Mouse (Mus musculus) liver, adult (tissue): ENCODE measurements at regions not wholly inside any gene's neighbourhood (a gene's known extent, or its start where the extent isn't known, plus 50 kb on each side); places are given as distances from the start of the nearest gene placed in this dataset.

Source experiments
- GATA4 ChIP-seq: IDR thresholded peaks from 2 replicates; pipeline ENCODE4 v1.6.1; 2014; ENCODE audit warnings: mild to moderate bottlenecking, low read length; ENCODE audit not compliant: insufficient replicate concordance

DNA sequence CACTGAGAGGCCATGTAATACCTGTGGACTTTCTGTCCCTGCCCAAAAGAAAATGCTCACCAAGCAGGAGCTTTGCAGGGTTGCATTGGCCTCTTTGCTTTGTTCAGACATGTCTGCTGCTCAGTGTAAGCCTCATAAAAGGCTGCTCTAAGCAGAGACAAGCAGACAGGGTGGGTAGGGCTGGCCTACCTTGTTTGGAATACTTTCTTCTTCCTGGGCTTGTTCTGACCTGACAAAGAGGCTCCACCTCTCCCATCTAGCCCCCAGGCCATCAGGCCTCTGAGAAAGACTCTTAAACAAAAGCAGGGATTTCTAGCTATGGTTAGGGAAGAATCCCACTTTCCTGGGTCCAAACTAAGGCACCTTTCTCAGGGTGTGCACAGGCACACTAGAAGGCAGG is 138.2 kb upstream of the Camk1g start:
- TF ChIP-seq GATA4, result no peak

DNA sequence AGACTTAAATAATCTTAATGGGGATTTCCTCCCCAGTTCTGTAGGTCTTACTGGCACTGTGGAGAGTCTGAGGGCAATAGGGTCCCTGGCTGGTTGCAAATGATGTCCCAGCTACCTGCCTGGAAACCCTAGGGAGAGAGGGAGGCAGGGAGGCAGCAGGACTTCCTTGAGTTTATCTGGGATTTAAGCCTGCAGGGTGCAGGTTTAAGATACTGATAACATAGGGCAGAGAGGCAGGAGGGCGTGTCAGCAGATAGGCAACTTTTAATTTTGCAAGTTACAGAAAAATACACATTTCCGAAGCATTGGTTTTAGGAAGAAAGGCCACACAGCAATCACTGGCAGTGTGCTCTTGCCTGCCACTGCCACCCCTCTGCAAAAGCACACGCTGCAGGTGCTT is 136.9 kb upstream of the Camk1g start:
- TF ChIP-seq GATA4, result no peak

- no peak for TF ChIP-seq GATA4
Measured at GRCm38 (mm10) chr1:193505381-193505780, 135.3 kb upstream of the Camk1g start.

DNA sequence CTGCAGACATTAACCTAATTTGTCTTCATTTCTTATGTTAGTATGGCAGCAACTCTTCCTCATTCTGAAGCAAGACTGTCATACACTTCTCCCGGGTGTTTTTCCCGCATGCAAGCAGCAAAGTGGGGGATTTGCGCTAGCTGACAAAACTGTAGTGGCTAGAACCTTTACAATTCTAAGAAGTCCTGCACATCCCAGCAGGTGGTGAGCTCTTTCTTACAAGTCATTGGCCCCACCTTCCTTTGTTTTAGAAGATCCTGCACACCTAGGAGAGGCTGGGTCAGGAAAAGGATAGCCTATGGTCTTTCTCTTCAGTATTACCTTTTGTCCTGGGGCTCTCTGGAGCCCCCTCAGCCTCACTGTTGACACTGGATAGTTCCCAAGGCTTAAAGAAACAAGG is 134.5 kb upstream of the Camk1g start:
- TF ChIP-seq GATA4, result no peak

GRCm38 (mm10) chr1:193503624-193504325 is 133.7 kb upstream of the Camk1g start:
- TF ChIP-seq GATA4, result no peak

- TF ChIP-seq GATA4, result no peak
Measured at GRCm38 (mm10) chr1:193496265-193497183, 126.4 kb upstream of the Camk1g start.

DNA sequence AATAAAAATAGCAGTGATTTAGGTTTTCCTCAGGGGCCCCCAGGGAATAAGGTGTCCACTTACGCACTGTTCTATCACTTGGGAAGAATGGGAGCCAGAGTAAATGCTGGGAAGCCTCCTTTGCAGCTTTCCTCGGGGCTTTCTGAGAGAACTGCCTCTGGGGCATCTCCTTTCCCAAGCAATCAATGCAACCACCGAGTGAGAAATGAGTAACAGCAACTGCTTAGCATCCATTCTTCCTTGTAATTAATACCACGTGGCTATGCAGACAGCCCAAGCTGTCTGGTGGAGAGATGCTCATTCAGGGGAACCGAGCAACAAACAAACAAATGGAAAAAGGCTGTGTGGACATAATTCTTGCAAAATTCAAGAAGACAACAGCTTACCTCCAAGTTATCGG is 117.9 kb upstream of the Camk1g start:
- no peak for TF ChIP-seq GATA4

DNA sequence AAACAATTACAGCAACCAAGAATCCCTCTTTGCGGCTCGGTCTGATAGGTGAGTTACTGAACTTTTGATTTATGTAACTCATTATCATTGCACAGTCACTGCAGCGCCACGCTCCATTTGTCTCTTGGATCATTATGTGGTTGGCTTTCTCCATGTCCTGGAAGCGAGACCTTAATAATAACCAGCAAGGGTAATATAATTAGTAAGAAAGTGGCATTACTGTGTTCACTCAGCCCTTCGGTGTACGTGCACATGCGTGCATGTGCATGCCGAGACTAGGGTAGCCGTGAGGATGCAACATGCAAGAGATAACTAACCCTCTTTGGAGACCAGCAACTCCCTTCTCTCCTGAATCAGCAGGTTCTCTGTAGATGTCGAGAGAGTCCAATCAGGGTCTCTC is 114.9 kb upstream of the Camk1g start:
- no peak for TF ChIP-seq GATA4

GRCm38 (mm10) chr1:193477298-193477697 is 107.2 kb upstream of the Camk1g start:
- no peak for TF ChIP-seq GATA4

DNA sequence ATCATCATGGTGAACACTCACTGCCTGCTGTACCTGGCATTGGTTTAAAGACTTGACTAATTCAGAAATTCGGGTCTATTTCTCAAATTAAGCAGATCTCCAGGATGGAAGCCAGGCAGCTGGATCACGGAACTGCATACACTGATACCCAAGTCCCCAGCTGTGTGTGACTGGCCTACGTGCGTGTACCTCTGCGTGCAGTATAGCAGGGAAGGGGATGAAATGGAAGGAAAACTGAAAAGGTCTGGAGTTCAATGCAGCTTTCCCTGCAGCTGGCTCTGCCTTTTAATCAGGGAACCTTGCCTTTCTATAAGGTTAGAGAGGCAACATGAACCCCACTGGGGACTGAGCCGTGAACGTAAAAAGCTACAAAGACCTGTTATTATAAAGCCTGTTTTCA is 106.7 kb upstream of the Camk1g start:
- TF ChIP-seq GATA4, result no peak

DNA sequence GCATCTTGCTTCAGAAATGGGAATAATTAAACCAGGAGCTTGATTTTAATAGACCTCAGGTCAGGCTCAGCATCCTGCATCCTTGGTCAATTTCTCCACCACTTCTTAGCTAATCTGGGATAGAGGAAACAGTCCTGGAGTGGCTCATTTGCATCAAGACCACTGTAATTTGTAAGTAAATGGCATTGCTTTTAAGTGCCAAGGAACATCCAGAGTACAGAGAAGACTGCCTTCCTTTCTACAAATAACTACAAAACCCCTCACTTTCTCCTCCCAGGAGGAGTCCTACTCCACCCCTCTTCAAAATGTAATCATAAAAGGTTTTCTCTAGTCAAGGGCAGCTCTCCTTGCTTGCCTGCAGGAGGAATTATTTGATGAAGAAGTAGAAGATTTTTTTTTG is 96.2 kb upstream of the Camk1g start:
- no peak for TF ChIP-seq GATA4

DNA sequence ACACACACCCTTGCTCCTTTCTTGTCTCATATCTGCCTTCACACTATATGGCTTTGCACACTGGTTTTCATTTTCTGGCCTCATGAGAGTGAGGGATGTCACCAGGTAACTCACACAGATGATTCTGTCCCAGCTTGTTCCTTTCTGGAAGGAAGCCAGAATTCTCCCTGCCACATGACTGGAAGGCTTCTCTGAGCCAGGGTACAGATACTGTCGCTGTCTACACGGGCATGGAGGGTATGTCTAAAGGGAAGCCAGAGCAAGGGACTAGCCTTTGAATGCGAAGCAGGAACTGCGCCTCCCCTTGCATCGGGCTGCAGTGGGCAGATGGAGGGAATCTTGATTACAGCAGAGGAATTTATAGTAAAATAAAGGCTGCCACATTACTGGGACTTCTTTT is 89.6 kb upstream of the Camk1g start:
- no peak for TF ChIP-seq GATA4

DNA sequence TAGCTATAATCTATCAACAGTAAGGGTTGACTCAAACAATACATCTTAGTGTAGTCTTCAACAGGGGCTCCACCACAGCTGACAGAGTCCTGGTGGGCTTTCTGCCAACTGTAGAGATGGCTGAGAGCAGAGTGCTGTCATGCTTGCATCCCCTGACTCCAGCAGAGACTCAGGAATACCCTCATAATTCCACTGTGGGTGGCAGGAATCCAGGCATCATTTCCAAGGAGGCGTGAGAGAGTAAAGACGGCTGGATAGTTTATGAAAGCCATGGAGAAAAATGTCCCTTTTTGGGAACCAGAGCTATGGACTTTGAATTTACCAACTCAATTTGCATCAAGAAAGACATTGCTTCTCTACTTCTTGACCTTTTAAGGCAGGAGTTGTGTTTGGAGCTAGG is 87.8 kb upstream of the Camk1g start:
- no peak for TF ChIP-seq GATA4

- no peak for TF ChIP-seq GATA4
Measured at GRCm38 (mm10) chr1:193453654-193454053, 83.6 kb upstream of the Camk1g start.

DNA sequence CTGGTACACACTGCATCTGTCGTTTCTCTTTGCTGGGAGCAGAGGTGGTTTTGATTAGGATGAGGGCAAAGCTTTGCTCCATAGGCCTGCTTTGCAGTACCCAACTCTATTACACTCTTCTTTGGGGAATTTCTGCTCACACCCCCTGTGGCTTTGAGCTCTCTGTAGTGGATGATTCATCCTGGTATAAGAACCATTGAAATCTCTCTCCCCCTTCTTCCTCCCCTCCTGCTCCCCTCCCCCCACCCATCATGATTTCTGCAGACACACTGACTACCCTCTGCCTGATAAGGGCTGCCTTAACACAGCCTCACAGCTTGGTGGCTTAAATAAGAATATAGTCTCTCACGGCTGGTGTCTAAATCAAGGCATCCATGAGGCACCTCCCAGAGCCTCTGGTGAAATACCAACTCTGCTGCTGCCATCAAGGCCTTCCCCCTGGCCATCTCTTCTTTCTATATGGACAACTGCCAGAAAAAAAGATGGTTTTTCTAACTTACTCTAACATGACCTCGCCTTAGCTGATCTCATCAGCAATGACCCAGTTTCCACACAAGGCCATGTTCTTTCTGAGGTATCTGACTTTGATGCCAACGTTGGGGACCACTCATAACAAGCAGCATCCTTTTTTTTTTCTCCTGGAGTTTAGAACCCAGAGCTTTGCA is 81.5 kb upstream of the Camk1g start:
- TF ChIP-seq GATA4, result no peak

GRCm38 (mm10) chr1:193450814-193451213 is 80.7 kb upstream of the Camk1g start:
- TF ChIP-seq GATA4, result no peak
